Mouse (Mus musculus) CH12.LX (cell line): ENCODE data around the gene Ces1f. TPM values are rescaled to one million over a fixed set of nuclear protein-coding genes. Genes with fewer than 3 reads are reported as not detected.

Experiments used
- DNase-seq: peaks from one replicate; pipeline ENCODE4 v3.0.0-alpha.2; 2013; ENCODE audit errors: extremely low read depth
- H3K27ac ChIP-seq: 2 replicates; pipeline ENCODE4 v1.5.1; 2012; ENCODE audit warnings: low read depth, mild to moderate bottlenecking, control low read depth, moderate library complexity; ENCODE audit not compliant: insufficient read depth
- H3K27me3 ChIP-seq: replicated peaks from 2 replicates; pipeline ENCODE3; 2012; ENCODE audit warnings: inconsistent platforms
- H3K36me3 ChIP-seq, 2 experiments: replicated peaks in 1 of 2; 2 replicates each; pipeline versions ENCODE3 to v1.6.1; 2012; ENCODE audit warnings: inconsistent platforms in 1 of 2, low read length in 1 of 2, mild to moderate bottlenecking in 1 of 2, mixed read lengths in 1 of 2, moderate library complexity in 1 of 2; ENCODE audit not compliant: control insufficient read depth in 1 of 2, insufficient read depth in 1 of 2
- H3K4me1 ChIP-seq, 2 experiments: 2 replicates each; pipeline ENCODE4 v1.6.1; 2012; ENCODE audit warnings: inconsistent platforms in 1 of 2, moderate library complexity in 1 of 2; ENCODE audit not compliant: insufficient read depth in 2 of 2, control insufficient read depth in 1 of 2
- H3K4me2 ChIP-seq: 2 replicates; pipeline ENCODE4 v1.6.1; 2012; ENCODE audit warnings: low read depth, mild to moderate bottlenecking, control low read depth; ENCODE audit not compliant: poor library complexity, insufficient read depth, severe bottlenecking
- H3K4me3 ChIP-seq, 3 experiments: fragments of 150-350 bp in 1 of 3; sonication (generic) in 1 of 3; replicated peaks in 1 of 3; 2 replicates each; pipeline versions ENCODE3 to v1.5.1; 2011 to 2012; ENCODE audit warnings: low read depth in 2 of 3, low read length in 2 of 3, mild to moderate bottlenecking in 2 of 3, moderate library complexity in 2 of 3, control low read depth in 1 of 3, improper control_type of control experiment in 1 of 3, inconsistent platforms in 1 of 3, mixed read lengths in 1 of 3; ENCODE audit not compliant: poor library complexity in 1 of 3
- H3K79me2 ChIP-seq: replicated peaks from 2 replicates; pipeline ENCODE4 v1.6.1; 2012; ENCODE audit warnings: mild to moderate bottlenecking, moderate library complexity; ENCODE audit not compliant: control insufficient read depth, poor library complexity, insufficient read depth, severe bottlenecking; ENCODE audit errors: extremely low read depth
- H3K9ac ChIP-seq: 2 replicates; pipeline ENCODE4 v1.6.1; 2012; ENCODE audit warnings: low read depth, mild to moderate bottlenecking, control low read depth, moderate library complexity; ENCODE audit not compliant: insufficient read depth
- H3K9me3 ChIP-seq: replicated peaks from 2 replicates; pipeline ENCODE3; 2012; ENCODE audit warnings: low read length, inconsistent platforms, mixed read lengths
- BHLHE40 ChIP-seq: IDR thresholded peaks from 2 replicates; pipeline ENCODE4 v1.6.1; 2011; ENCODE audit warnings: mild to moderate bottlenecking, low read depth, low read length, improper control_type of control experiment
- CHD1 ChIP-seq: IDR thresholded peaks from 2 replicates; pipeline ENCODE4 v1.6.1; 2012; ENCODE audit warnings: low read depth, low read length, improper control_type of control experiment, inconsistent platforms
- E2F4 ChIP-seq: IDR thresholded peaks from 2 replicates; pipeline ENCODE4 v1.6.1; 2011; ENCODE audit warnings: low read depth, low read length, improper control_type of control experiment; ENCODE audit not compliant: insufficient replicate concordance
- ETS1 ChIP-seq: conservative IDR thresholded peaks from 2 replicates; pipeline ENCODE4 v1.6.1; 2012; ENCODE audit warnings: low read depth, mild to moderate bottlenecking, inconsistent platforms, low read length, improper control_type of control experiment, moderate library complexity
- HCFC1 ChIP-seq: IDR thresholded peaks from 2 replicates; pipeline ENCODE4 v1.6.1; 2012; ENCODE audit warnings: low read depth, mild to moderate bottlenecking, inconsistent platforms, low read length, improper control_type of control experiment
- JUN ChIP-seq: IDR thresholded peaks from 2 replicates; pipeline ENCODE4 v1.6.1; 2011; ENCODE audit warnings: low read depth, mild to moderate bottlenecking, low read length, improper control_type of control experiment, moderate library complexity; ENCODE audit not compliant: insufficient read depth
- KAT2A ChIP-seq: IDR thresholded peaks from 2 replicates; pipeline ENCODE4 v1.6.1; 2012; ENCODE audit warnings: low read length, improper control_type of control experiment, inconsistent platforms; ENCODE audit not compliant: insufficient replicate concordance
- MAFK ChIP-seq: IDR thresholded peaks from 2 replicates; pipeline ENCODE4 v1.6.1; 2011; ENCODE audit warnings: low read length, improper control_type of control experiment; ENCODE audit not compliant: insufficient replicate concordance
- MAX ChIP-seq: IDR thresholded peaks from 2 replicates; pipeline ENCODE4 v1.6.1; 2011; ENCODE audit warnings: low read length, improper control_type of control experiment
- MAZ ChIP-seq: IDR thresholded peaks from 2 replicates; pipeline ENCODE4 v1.6.1; 2012; ENCODE audit warnings: low read depth, mild to moderate bottlenecking, inconsistent platforms, low read length, improper control_type of control experiment, moderate library complexity
- MYC ChIP-seq: IDR thresholded peaks from 2 replicates; pipeline ENCODE4 v1.6.1; 2011; ENCODE audit warnings: low read depth, mild to moderate bottlenecking, improper control_type of control experiment, low read length
- PAX5 ChIP-seq: IDR thresholded peaks from 2 replicates; pipeline ENCODE4 v1.6.1; 2012; ENCODE audit warnings: low read length, inconsistent platforms, mixed read lengths
- POLR2A ChIP-seq: IDR thresholded peaks from 2 replicates; pipeline ENCODE4 v1.6.1; 2011; ENCODE audit warnings: low read depth, mild to moderate bottlenecking, improper control_type of control experiment, low read length
- RCOR1 ChIP-seq: conservative IDR thresholded peaks from 2 replicates; pipeline ENCODE4 v1.6.1; 2012; ENCODE audit warnings: low read depth, mild to moderate bottlenecking, inconsistent platforms, low read length, improper control_type of control experiment
- SIN3A ChIP-seq: IDR thresholded peaks from 2 replicates; pipeline ENCODE4 v1.6.1; 2012; ENCODE audit warnings: low read length, improper control_type of control experiment, inconsistent platforms
- TCF12 ChIP-seq: IDR thresholded peaks from 2 replicates; pipeline ENCODE4 v1.6.1; 2014; ENCODE audit warnings: low read depth, mild to moderate bottlenecking, inconsistent platforms, low read length, improper control_type of control experiment
- USF1 ChIP-seq: IDR thresholded peaks from 2 replicates; pipeline ENCODE4 v1.6.1; 2014; ENCODE audit warnings: low read depth, mild to moderate bottlenecking, inconsistent platforms, low read length, improper control_type of control experiment
- ZC3H11A ChIP-seq: IDR thresholded peaks from 2 replicates; pipeline ENCODE4 v1.6.1; 2012; ENCODE audit warnings: low read depth, mild to moderate bottlenecking, inconsistent platforms, low read length, improper control_type of control experiment
- ZMIZ1 ChIP-seq: IDR thresholded peaks from 2 replicates; pipeline ENCODE4 v1.6.1; 2012; ENCODE audit warnings: low read depth, mild to moderate bottlenecking, inconsistent platforms, low read length, improper control_type of control experiment
- ZNF384 ChIP-seq: IDR thresholded peaks from 2 replicates; pipeline ENCODE4 v1.6.1; 2012; ENCODE audit warnings: low read depth, low read length, improper control_type of control experiment, inconsistent platforms
- dilution Hi-C: fragments of 300-500 bp; cut with MboI; formaldehyde crosslinking; loops from 2 replicates; pipeline ENCODE4 v1.14.3; 2020; ENCODE audit warnings: low sequenced_read_pairs; ENCODE audit not compliant: extremely low pct_unique_long_range_greater_than_20kb, extremely low pct_ligation_motif_present
- in situ Hi-C: fragments of 300-500 bp; cut with MboI; formaldehyde crosslinking; loops from 3 replicates; pipeline ENCODE4 v1.14.3; 2019; ENCODE audit warnings: low sequenced_read_pairs, low pct_ligation_motif_present, low pct_unique_long_range_greater_than_20kb, mixed read lengths
- polyA plus RNA-seq: library from polyadenylated mRNA; unstranded; fragments of >175 nt; gene quantifications from 2 replicates; pipeline ENCODE4 v1.2.1, GENCODE M21; 2012; ENCODE audit warnings: low read depth; ENCODE audit not compliant: insufficient read length
- total RNA-seq, 2 experiments: library from RNA; depleted of rRNA; stranded (reverse); fragments of 300-350 nt in 1 of 2; fragments of >200 nt in 1 of 2; gene quantifications; 2 replicates each; pipeline ENCODE4 v1.2.3; 2012 to 2014

Ces1f gene
- total and polyA plus RNA-seq, 3 experiments, result not detected

GRCm38 (mm10) chr8:93274609-93275008 is 4.9 kb downstream of the Ces1f start:
- Histone ChIP-seq H3K79me2 (no peaks in the 10 kb centered on the region), H3K36me3 (no peaks in the 10 kb centered on the region), H3K27ac (no peak overlapping the region), H3K4me2 (no peak overlapping the region), H3K4me3 (no peak overlapping the region), H3K4me1 (peaks cover 0 to 6% of the 10 kb centered on the region in 2 experiments; a peak in 1 of 4 replicates), H3K27me3 (peaks cover 50% of the 10 kb centered on the region), H3K9me3 (no peaks in the 10 kb centered on the region), H3K9ac (no peak overlapping the region)
- in situ Hi-C loops, result no loop called here
- no peak for DNase-seq
- dilution Hi-C loops, result no loop called here
- TF ChIP-seq MAZ (no peak), MYC (no peak), MAX (no peak), USF1 (no peak), BHLHE40 (no peak), KAT2A (no peak), HCFC1 (no peak), ETS1 (no peak)

GRCm38 (mm10) chr8:93273321-93273720 is 6.2 kb downstream of the Ces1f start:
- H3K9me3 ChIP-seq, result no peaks in the 10 kb centered on the region
- no peak overlapping the region for H3K9ac ChIP-seq
- in situ Hi-C loops (no loop called here), dilution Hi-C loops (no loop called here)
- no peaks in the 10 kb centered on the region for H3K36me3 ChIP-seq
- no peak overlapping the region for H3K27ac ChIP-seq
- H3K4me3 ChIP-seq, result no peak overlapping the region
- no peaks in the 10 kb centered on the region for H3K79me2 ChIP-seq
- H3K4me1 ChIP-seq, result peaks cover 0 to 6% of the 10 kb centered on the region in 2 experiments; a peak in 1 of 4 replicates
- TF ChIP-seq MAFK (no peak), KAT2A (no peak), BHLHE40 (no peak), TCF12 (no peak), PAX5 (no peak), MAX (no peak), MAZ (no peak), ZMIZ1 (no peak), CHD1 (no peak), HCFC1 (no peak), ZNF384 (no peak), MYC (no peak), ZC3H11A (no peak), POLR2A (no peak), E2F4 (no peak), SIN3A (no peak), JUN (no peak), ETS1 (no peak), RCOR1 (no peak), USF1 (no peak)
- H3K4me2 ChIP-seq, result no peak overlapping the region
- peaks cover 51% of the 10 kb centered on the region for H3K27me3 ChIP-seq
- DNase-seq, result no peak
